Mouse (Mus musculus) granulocyte monocyte progenitor cell, adult 5-6 weeks (primary cell): ENCODE results near the gene Tbc1d13. TPM values are rescaled to one million over a fixed set of nuclear protein-coding genes. Genes with fewer than 3 reads are reported as not detected.
A peak's percentile ranks its signal among the peaks of the same experiment; 100 is the strongest.
"Not testable (repeated sequence)": the region's sequence is repeated elsewhere in the genome, so short reads cannot be mapped to it uniquely, and the experiment has no call there.

Experiments
- ATAC-seq: replicated peaks from 2 replicates; pipeline ENCODE4 v1.8.0; 2016; ENCODE audit warnings: mild to moderate bottlenecking, moderate TSS enrichment, inconsistent platforms; ENCODE audit not compliant: poor library complexity, severe bottlenecking
- total RNA-seq, 2 experiments: library from RNA; stranded (forward) in 1 of 2; stranded (reverse) in 1 of 2; fragments of 200-712, 200-1000 nt in 1 of 2; fragments of >200 nt in 1 of 2; fragmentation: Nextera tagmentation in 1 of 2; gene quantifications; 2 replicates each; pipeline ENCODE4 v1.2.3; 2014 to 2017

Gene Tbc1d13
- total RNA-seq, 2 experiments from 2014 or later = 42.2 to 65.9 TPM

DNA sequence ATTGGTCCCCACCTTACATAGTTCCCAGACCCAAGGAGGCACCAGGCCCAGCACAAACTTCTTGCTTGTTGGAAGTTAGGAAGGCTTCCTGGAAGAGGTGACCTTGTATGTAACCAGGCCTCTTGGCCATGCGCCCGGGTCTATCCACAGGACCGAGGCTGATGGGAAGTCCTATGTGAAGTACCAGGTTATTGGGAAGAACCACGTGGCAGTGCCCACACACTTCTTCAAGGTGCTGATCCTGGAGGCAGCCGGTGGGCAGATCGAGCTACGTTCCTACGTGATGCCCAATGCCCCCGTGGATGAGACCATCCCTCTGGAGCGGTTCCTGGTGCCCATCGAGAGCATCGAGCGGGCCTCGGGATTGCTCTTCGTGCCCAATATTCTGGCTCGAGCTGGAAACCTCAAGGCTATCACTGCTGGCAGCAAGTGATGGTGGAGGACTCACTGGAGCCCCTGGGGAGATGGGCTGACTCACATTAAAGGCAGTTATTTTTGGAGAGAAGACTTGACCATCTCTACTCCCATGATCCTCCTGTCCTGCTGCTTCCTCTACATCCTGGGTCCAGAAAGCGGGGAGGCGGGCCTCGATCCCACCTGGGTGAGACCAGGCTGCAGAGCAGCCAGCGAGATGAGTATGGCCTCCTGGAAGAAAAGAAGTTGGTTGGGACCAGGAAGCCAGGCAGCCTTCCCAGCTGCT, 40.1 kb downstream of the Tbc1d13 start:
- ATAC-seq = no peak

DNA sequence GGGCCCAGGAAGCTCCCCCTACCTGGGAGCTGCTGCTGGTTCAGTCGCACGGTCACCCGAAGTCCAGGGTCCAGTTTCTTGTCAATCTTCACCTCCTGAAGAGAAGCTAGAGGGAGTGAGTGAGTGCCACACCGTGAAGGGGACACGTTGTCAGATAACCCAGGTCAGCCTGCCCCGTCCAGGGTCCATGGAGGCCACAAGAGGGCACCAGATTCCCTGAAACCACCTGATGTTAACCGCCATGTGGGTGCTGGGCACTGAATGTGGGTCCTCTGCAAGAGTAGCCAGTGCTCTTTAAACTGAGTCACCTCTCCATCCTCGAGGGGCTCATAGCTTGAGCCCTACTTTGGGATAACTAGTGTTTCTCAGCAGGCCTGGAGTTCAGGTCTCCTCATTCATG, 42.4 kb downstream of the Tbc1d13 start:
- ATAC-seq = no peak

DNA sequence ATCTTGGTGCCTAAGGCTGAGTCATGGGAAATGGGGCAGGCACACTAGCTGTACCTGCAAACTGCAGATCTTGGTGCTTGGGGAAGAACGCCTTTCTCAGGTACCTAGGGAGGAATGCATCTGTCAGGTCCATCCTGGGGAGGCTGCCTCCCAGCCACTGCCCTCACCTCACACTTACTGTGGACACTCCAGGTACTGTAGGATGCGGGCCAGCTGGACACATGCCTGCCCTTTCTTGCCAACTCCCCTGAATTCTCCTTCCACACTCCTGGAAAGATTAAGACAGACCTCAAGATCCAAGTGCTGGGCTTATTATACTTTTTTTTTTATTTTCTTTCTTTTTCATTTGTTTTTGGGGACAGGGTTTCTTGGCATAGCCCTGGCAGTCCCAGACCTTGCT, 43.0 kb downstream of the Tbc1d13 start:
- ATAC-seq = no peak

DNA sequence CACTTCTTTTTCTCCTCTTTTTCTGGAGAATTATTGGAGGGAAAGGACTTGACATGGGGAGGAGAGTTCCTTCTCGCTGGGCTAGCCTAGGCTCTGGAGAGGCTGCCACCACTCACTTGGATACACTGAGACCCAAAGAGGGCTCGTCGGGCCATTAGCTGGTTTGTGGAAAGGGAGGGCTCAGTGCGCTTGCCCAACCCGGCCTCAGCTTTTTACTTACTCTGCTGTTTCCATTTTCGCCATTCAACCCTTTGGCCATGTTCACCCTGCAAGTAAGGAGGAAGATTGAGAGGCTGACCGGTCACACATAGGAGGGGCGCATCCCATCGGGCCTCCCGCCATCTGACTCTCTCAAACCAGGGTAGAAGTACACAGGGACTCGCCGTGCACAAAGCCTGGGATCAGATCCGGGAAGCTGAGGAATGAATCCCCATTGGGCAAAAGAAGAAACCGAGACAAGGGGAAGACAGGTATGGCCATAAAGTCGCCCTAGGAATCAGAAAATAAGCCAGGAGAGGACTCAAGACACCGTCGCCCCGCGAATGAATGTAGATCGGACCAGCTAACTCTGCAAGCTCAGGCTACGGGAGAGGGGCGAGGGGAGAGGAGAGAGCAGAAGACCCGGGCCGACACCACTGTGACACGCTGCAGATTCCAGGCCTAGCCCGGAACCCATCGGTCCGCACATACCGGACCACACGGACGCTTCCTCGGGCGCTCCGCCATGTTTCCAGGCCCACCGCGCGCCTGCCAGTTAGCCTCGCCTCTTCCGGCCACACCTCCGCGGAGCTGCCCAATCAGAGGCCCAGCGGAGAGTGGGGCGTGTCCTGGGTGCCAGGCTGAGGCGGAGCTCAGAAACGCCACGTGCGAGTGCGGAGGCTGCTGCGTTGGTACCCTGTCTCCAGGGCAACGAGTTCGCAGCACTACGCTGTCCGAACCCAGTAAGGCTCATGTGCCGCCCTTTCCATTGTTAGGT, 44.4 kb downstream of the Tbc1d13 start, which contains the start of gene Spout1:
TSS of gene Spout1 (minus strand) at position 760 of the 976 bp plus-strand sequence.
- ATAC-seq = peak; percentile 98

DNA sequence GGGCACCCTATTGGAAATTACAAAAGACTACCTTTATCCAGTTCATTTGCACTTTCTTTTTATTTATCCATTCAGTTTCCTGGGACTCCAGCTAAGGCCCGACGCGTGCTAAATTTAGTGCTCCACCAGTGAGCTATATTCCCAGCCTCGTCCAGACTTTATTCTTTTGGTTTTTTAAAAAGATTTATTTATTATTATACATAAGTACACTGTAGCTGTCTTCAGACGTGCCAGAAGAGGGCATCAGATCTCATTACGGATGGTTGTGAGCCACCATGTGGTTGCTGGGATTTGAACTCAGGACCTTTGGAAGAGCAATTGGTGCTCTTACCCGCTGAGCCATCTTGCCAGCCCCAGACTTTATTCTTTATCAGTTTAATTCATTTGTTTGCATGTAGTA, 45.2 kb downstream of the Tbc1d13 start:
- ATAC-seq = not testable (repeated sequence)

DNA sequence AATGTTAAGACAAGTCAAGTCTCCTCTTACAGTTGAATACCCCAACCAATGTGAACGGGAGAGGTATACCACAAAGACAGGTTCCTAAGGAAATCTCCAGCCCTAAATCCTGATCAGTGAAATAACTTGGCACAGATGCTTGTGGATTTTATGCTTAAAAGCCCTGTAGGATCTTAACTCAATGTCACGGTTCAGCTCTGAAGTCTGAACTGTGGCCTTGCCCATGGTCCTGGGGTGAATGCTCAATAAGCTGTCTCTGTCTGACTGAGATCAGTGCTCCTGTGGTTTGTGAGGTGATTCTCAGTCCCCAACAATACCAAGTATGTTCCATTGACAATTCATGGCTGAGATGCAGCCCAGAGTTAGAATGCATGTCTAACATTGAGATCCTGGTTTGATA, 48.9 kb downstream of the Tbc1d13 start:
- ATAC-seq = no peak

DNA sequence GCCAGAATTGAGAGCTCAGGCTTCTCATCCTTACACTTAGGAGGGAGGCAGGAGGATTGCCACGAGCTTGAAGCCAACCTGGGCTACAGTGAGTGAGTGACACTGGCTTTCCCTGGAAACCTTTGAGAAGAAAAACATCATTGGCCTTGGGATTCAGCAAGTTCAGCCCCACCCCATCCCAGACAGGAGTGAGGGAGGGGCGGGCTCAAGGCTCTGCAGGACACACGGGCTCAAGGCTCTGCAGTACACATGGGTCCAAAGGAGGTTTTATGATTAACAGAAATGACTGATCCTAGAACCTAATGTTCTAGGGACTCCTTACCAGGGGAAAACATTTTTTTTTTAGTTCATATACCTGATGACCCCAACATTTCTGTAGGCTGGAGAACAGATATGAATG, 50.2 kb downstream of the Tbc1d13 start:
- ATAC-seq = no peak

DNA sequence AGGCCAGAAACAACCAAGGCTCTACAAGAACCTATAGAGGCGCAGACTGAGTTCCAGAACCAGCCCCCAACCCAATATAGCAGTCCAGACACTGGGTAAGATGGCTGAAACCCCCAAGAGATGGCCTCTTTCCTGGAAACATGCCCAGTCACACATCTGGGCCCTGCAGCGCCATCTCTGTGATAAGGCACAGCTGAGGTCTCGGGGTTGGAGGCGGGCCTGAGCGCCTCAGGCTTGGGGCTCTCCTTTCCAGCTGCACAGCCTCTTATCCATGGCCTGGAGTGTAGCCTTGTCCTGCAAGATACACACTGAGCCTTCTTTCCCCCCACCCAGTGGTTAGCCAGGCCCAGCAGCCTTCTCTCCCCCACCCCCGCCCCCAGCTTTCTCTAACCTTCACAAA, 51.7 kb downstream of the Tbc1d13 start:
- ATAC-seq = no peak

DNA sequence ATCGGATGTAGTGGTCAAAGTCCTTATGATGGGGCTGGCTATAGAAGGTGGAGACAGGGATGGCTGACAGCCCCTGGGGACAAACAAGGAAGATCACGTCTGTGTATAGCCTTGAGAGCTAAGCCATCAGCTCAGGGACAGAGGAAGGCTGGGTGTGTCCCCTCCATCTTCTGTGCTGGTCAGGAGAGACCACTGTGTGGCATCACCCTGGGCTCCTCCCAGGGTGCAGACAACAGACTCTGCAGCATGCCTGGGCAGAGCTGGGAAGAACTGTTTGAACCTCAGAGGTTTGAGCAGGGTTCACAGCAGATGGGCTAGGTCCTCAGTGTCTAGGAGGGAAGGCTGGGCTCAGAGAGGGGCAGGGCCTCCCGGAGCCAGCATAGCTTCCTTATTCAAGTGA, 52.1 kb downstream of the Tbc1d13 start:
- ATAC-seq = no peak

DNA sequence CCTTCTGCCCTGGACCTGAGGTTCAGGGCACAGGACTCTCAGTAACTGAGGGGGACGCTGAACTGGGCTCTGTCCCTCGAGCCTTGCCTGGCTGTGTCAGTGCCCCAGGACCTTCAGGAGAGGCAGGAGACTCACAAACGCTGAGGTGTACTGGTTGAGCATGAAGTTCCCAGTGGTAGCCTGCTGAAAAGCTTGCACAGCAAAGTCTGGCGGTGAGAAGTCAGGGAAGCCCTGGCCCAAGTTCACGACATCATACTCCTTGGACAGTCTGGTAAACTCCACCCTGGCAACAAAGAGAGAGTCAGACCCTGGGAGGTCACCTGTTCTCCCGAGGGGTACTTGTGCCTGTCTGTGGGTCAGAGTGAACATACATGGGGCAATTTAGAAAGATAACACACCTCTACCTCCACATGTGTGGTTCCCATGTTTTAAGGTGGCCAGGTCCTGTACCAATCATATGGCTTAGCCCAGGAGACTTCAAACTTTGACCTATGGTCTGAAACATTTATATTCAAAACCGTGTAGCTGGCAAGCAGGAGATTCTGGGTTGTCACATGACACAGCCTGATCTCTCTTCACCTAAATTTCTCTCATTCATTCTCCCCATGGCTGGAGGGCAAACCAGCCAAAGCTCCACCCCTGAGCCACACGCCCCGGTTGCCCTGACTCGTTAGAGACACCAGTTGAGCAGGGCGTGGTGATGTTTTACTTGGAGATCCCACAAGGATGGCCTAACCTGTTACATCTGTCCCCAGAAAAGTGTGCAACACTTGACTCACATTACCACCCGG, 58.4 kb downstream of the Tbc1d13 start:
- no peak for ATAC-seq

DNA sequence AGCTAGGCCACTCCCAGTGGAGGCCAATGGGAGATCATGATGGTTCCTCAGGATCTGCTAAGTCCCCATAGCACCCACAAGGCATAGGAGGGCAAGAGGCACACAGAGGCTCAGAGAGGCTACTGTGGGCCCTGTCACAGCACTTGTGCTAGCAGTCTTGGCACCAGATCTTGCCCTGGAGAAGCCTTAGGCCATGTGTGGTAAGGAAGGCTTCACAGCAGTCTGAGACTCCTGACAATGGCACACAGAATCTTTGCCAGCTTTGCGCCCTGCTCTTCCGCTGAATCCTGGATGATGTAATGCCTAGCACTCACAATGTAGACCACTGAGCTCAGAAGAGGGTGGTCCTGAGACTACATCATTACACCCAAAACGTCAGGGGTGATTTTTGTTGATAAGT, 61.1 kb downstream of the Tbc1d13 start:
- ATAC-seq = no peak

DNA sequence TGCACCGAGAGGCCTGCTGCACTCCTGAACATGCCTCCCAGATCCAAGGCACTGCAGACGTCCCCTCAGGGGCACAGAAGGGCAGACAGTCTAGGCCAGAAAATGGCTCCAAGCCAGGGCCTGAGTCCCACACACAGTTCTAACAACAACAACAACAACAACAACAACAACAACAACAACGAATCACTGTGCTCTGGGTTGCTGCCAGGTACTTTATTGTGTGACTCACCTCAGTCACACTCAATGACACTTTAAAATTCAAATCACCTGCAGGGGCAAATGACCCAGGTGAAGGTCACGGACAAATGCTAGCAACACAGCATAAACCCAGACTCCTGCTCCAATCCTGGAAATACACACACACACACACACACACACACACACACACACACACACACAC, 64.5 kb downstream of the Tbc1d13 start:
- no peak for ATAC-seq

DNA sequence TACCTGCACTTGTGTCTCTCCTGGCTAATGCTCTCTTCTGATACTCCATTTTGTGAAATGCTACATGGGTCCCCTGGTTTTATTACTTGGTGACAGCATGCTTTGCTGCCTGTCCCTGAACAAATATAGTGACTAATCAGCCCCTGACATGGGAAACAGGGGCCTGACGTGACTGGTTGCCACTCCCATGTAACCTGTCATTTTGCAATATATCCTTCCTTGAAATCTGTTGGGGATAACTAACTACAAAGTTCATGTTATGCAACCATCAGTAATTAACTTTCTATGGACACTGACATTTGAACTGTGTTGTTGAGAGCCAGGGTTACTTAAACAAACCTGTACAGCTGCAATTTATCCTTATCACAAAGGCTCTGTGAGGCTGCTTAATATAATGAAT, 66.4 kb downstream of the Tbc1d13 start:
- peak; percentile 72 for ATAC-seq

DNA sequence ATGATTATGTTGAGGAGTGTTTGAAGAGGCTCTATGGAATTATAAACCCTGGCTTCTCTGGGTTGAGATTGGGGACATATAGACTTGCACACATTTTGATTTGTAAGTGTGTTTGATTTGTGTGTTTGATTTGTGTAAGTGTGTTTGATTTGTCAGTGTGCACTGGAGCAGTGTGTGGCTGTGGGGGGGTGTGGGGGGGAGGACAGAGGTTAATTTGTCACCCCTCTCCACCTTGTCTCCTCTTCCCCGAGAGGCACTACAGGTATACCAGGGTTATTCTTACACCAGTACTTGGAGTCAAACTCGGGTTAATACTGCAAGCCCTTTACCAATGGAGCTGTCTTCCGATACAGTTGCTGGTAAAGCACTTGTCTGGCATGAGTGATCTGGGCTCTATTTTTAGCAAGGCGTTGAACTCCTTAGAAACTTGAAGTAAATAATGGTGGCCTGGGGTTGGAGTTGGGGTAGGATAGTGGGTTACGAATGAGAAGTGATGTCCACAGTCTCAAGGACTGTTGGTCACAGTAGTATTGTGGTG, 66.9 kb downstream of the Tbc1d13 start:
- ATAC-seq = no peak

Other genes starting within 250 kb of the Tbc1d13 start
- gene Odf2, start 244.5 kb upstream of the Tbc1d13 start, total RNA-seq (2014; fragmentation: Nextera tagmentation) = 56.8 and 92.7 TPM in 2 replicates
- gene Odf2, start 244.5 kb upstream of the Tbc1d13 start, total RNA-seq (2017) = 96.9 and 104 TPM in 2 replicates
- 36.5 and 38.7 TPM in 2 replicates for gene Gle1, start 198.3 kb upstream of the Tbc1d13 start, total RNA-seq (2014; fragmentation: Nextera tagmentation)
- 89.0 and 139 TPM in 2 replicates for gene Gle1, start 198.3 kb upstream of the Tbc1d13 start, total RNA-seq (2017)
- gene Sptan1, start 168.2 kb upstream of the Tbc1d13 start, total RNA-seq (2014; fragmentation: Nextera tagmentation) = 63.5 and 99.0 TPM in 2 replicates
- 118 and 129 TPM in 2 replicates for gene Sptan1, start 168.2 kb upstream of the Tbc1d13 start, total RNA-seq (2017)
- gene Wdr34, start 84.9 kb upstream of the Tbc1d13 start, total RNA-seq (2014; fragmentation: Nextera tagmentation) = 21.9 and 23.1 TPM in 2 replicates
- 11.5 and 14.1 TPM in 2 replicates for gene Wdr34, start 84.9 kb upstream of the Tbc1d13 start, total RNA-seq (2017)
- gene Set, start 76.4 kb upstream of the Tbc1d13 start, total RNA-seq (2014; fragmentation: Nextera tagmentation) = 415 and 437 TPM in 2 replicates
- gene Set, start 76.4 kb upstream of the Tbc1d13 start, total RNA-seq (2017) = 2,035 and 2,054 TPM in 2 replicates
- 10.1 and 13.1 TPM in 2 replicates for gene Pkn3, start 56.1 kb upstream of the Tbc1d13 start, total RNA-seq (2014; fragmentation: Nextera tagmentation)
- 4.6 and 14.9 TPM in 2 replicates for gene Pkn3, start 56.1 kb upstream of the Tbc1d13 start, total RNA-seq (2017)
- 21.5 and 24.1 TPM in 2 replicates for gene Zdhhc12, start 40.1 kb upstream of the Tbc1d13 start, total RNA-seq (2014; fragmentation: Nextera tagmentation)
- gene Zdhhc12, start 40.1 kb upstream of the Tbc1d13 start, total RNA-seq (2017) = 11.0 and 20.7 TPM in 2 replicates
- gene Zer1, start 9.2 kb upstream of the Tbc1d13 start, total RNA-seq (2014; fragmentation: Nextera tagmentation) = 18.3 and 22.7 TPM in 2 replicates
- gene Zer1, start 9.2 kb upstream of the Tbc1d13 start, total RNA-seq (2017) = 8.5 and 10.6 TPM in 2 replicates
- 5.0 and 7.9 TPM in 2 replicates for gene Endog, start 37.7 kb downstream of the Tbc1d13 start, total RNA-seq (2014; fragmentation: Nextera tagmentation)
- 3.2 and 8.3 TPM in 2 replicates for gene Endog, start 37.7 kb downstream of the Tbc1d13 start, total RNA-seq (2017)
- gene Spout1, start 44.7 kb downstream of the Tbc1d13 start, total RNA-seq (2014; fragmentation: Nextera tagmentation) = 40.2 and 58.2 TPM in 2 replicates
- 44.3 and 49.7 TPM in 2 replicates for gene Spout1, start 44.7 kb downstream of the Tbc1d13 start, total RNA-seq (2017)
- gene Kyat1, start 72.1 kb downstream of the Tbc1d13 start, total RNA-seq (2014; fragmentation: Nextera tagmentation) = 2.6 and 12.8 TPM in 2 replicates
- gene Kyat1, start 72.1 kb downstream of the Tbc1d13 start, total RNA-seq (2017) = 4.7 and 8.5 TPM in 2 replicates
- 5.8 and 6.6 TPM in 2 replicates for gene Lrrc8a, start 104.0 kb downstream of the Tbc1d13 start, total RNA-seq (2014; fragmentation: Nextera tagmentation)
- gene Lrrc8a, start 104.0 kb downstream of the Tbc1d13 start, total RNA-seq (2017) = 5.3 and 8.7 TPM in 2 replicates
- gene Gm28035, start 106.8 kb downstream of the Tbc1d13 start, total RNA-seq (2014; fragmentation: Nextera tagmentation) = not detected in 2 replicates
- not detected in 2 replicates for gene Gm28035, start 106.8 kb downstream of the Tbc1d13 start, total RNA-seq (2017)
- gene Phyhd1, start 132.5 kb downstream of the Tbc1d13 start, total RNA-seq (2014; fragmentation: Nextera tagmentation) = 0.99 and 1.2 TPM in 2 replicates
- 0.22 and 1.5 TPM in 2 replicates for gene Phyhd1, start 132.5 kb downstream of the Tbc1d13 start, total RNA-seq (2017)
- gene Gm28038, start 147.3 kb downstream of the Tbc1d13 start, total RNA-seq (2014; fragmentation: Nextera tagmentation) = 3.1 and 19.1 TPM in 2 replicates
- gene Gm28038, start 147.3 kb downstream of the Tbc1d13 start, total RNA-seq (2017) = not detected in 2 replicates
- gene Dolk, start 152.6 kb downstream of the Tbc1d13 start, total RNA-seq (2014; fragmentation: Nextera tagmentation) = 6.1 and 7.5 TPM in 2 replicates
- 12.1 and 15.1 TPM in 2 replicates for gene Dolk, start 152.6 kb downstream of the Tbc1d13 start, total RNA-seq (2017)
- 37.5 and 51.5 TPM in 2 replicates for gene Nup188, start 152.7 kb downstream of the Tbc1d13 start, total RNA-seq (2014; fragmentation: Nextera tagmentation)
- gene Nup188, start 152.7 kb downstream of the Tbc1d13 start, total RNA-seq (2017) = 21.0 and 27.0 TPM in 2 replicates
- gene Sh3glb2, start 225.6 kb downstream of the Tbc1d13 start, total RNA-seq (2014; fragmentation: Nextera tagmentation) = 32.3 and 47.4 TPM in 2 replicates
- 23.1 and 41.1 TPM in 2 replicates for gene Sh3glb2, start 225.6 kb downstream of the Tbc1d13 start, total RNA-seq (2017)
- 6.8 and 13.5 TPM in 2 replicates for gene Miga2, start 230.5 kb downstream of the Tbc1d13 start, total RNA-seq (2014; fragmentation: Nextera tagmentation)
- gene Miga2, start 230.5 kb downstream of the Tbc1d13 start, total RNA-seq (2017) = 7.0 and 7.3 TPM in 2 replicates